Mouse (Mus musculus): ENCODE results near the gene Cacna1g.
A peak's percentile ranks its signal among the peaks of the same experiment; 100 is the strongest.

Gene Cacna1g

GRCm38 (mm10) chr11:94473707-94474543 is at the start of gene Cacna1g:
Cacna1g (minus strand) TSS chr11:94474198.
- peak; percentile 82 to 87 for DNase-seq (ENCODE audit: low spot score in 2 of 2)

DNA sequence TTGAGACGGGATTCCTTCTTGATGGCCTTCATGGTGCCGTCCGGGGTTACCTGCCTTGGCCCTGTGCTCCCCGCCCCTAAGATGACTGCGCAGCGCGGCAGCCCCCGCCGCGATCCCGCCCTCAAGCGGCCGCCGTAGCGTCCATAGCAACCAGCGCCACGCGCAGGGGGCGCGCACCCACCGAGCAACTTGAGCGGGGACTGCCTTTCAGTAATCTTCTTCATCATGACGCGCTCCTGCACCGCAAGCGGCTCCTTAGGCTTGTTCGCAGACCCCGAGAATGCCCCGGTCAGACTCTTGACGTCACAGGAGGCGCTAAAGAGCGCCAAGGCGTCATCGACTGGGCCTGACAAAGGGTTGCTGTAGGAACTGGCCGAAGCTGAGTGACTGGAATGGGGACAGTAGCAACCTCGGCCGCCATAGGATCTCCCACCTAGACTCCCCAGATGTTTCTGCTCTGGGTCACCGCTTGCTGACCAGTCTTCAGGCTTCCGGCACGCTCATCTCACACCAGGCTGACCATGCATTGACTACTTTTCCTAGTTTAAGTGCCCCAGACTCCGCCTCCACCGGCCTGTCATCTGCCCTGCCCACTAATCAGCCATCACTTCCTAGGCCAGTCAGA is 47.3 kb upstream of the Cacna1g start, which contains the start of gene Mycbpap:
Mycbpap (minus strand) TSS at position 524 of the 625 bp plus-strand sequence.
- peak in 1 of 2 experiments; percentile 50 for DNase-seq (ENCODE audit: low spot score in 2 of 2)

DNA sequence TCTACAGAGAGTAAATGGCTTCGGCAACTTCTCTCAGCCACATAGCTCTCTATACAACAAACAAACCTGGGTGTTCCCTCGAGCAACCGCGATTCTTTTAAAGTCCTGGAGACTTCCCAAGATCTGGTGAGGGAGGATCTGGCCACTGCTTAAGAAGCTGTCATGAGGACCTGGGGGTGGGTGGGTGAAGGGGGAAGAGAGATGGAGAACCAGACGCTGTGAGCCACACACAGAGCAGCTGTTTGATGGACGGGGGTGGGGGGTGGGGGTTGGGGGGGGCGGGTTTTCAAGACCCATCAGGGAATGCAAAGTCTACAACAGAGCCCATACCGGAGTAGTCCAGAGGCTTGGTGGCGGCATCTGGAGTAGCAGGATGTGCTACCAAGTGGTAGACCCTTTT is 39.5 kb upstream of the Cacna1g start:
- no peak for DNase-seq (ENCODE audit: low spot score in 2 of 2)

- DNase-seq (ENCODE audit: low spot score in 2 of 2) = no peak
Measured at GRCm38 (mm10) chr11:94508976-94509375, 35.0 kb upstream of the Cacna1g start.

DNA sequence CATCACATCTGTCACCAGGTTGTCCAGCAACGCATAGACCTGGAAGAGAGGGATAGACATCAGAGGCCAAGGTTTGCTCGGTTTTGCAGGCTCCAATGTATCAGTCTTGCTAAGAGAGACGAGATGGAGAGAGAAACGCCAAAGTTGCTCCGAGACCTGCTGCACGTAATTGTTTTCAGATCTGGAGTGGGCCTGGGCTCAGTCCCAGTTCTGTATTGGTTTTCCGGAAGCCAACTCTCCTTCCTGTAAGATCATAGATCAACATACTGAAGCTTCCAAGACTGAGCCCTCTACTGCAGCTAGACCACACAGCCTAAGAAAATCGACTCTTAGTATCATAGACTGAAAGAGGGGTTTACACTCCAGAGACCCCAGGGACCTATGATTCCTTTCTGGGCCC is 27.5 kb upstream of the Cacna1g start:
- no peak for DNase-seq (ENCODE audit: low spot score in 2 of 2)

DNA sequence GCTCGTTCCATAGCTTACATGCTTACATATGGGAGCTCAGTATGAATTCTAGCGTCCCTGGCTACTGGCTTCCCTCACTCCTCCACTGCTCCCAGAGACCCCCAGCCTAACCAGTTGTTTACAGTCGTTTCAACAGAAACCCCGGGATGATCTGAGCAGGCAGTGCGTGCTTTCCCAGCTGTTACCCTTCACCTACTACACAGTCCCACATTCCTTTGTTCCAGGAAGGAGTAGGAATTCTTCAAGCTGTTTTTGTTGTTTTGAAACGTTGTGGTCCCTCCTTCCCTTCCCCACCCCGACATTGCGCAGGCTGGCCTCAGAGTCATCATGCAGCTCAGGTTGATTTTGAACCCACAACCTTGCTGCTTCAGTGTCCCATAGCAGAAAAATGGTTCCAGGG is 26.4 kb upstream of the Cacna1g start:
- DNase-seq (ENCODE audit: low spot score in 2 of 2) = no peak

- no peak for DNase-seq (ENCODE audit: low spot score in 2 of 2)
Measured at GRCm38 (mm10) chr11:94499661-94500152, 25.7 kb upstream of the Cacna1g start, which contains the start of gene Epn3. Epn3 (minus strand) TSS chr11:94499974.

DNA sequence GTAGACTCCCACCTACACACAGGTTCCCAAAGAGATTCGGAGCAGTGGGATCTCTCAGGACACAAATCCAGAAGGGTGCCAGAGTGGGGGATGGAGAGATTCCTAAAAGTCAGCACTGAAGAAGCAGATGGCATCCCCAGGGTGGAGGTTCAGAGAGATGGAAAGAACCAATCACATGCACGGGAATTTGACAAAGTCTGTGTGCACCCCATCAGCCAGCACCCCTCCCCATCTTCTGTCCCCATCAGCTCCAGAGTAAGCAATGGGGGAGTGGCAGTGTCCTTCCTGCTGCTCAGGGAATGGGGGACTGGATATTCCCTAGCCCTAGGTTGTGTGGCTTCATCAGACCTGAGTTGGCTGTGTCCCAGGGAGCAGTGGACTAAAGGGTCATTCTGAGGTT is 25.0 kb upstream of the Cacna1g start:
- DNase-seq (ENCODE audit: low spot score in 2 of 2) = no peak

- no peak for DNase-seq (ENCODE audit: low spot score in 2 of 2)
Measured at GRCm38 (mm10) chr11:94498093-94498996, 24.3 kb upstream of the Cacna1g start.

- DNase-seq (ENCODE audit: low spot score in 2 of 2) = no peak
Measured at GRCm38 (mm10) chr11:94495415-94495814, 21.4 kb upstream of the Cacna1g start.

DNA sequence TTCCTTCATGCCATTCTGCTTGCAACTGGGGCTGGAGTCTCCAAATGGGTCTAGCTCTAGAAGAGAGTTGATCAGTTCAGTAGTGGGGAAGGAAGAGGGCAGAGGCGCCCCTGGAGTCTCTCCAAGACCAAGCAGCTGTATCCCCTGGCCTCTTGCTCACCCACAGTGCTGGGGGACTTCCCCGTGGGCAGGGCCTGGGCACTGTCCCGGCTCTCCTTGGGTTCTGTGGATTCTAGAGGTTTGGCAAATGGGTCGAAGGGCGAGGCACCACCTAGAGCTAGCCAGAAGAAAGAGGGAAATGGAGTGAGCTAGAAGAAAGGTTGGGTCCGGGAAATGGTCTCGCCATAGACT is 17.7 kb upstream of the Cacna1g start:
- DNase-seq (ENCODE audit: low spot score in 2 of 2) = no peak

GRCm38 (mm10) chr11:94491035-94491748 is 17.2 kb upstream of the Cacna1g start:
- peak in 1 of 2 experiments; percentile 60 for DNase-seq (ENCODE audit: low spot score in 2 of 2)

DNA sequence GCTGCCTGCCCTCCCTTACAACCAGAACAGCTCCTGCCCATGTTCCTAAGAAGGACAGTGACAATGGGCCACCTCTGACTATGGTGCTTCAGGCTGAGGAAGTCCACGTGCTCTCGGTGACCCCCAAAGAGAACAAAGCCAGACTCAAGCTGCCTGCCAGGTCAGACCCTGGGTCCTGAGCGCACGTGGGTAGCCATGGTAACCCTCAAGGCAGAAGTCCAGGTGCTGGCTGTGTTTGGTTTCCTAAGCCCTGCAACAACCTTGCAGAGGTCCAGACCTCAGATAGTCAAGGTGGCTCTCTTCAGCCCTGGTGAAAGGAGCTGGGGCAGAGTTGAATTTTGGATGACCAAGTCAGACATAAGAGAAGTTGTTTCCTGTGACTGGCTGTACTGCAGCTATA is 15.7 kb upstream of the Cacna1g start:
- no peak for DNase-seq (ENCODE audit: low spot score in 2 of 2)

DNA sequence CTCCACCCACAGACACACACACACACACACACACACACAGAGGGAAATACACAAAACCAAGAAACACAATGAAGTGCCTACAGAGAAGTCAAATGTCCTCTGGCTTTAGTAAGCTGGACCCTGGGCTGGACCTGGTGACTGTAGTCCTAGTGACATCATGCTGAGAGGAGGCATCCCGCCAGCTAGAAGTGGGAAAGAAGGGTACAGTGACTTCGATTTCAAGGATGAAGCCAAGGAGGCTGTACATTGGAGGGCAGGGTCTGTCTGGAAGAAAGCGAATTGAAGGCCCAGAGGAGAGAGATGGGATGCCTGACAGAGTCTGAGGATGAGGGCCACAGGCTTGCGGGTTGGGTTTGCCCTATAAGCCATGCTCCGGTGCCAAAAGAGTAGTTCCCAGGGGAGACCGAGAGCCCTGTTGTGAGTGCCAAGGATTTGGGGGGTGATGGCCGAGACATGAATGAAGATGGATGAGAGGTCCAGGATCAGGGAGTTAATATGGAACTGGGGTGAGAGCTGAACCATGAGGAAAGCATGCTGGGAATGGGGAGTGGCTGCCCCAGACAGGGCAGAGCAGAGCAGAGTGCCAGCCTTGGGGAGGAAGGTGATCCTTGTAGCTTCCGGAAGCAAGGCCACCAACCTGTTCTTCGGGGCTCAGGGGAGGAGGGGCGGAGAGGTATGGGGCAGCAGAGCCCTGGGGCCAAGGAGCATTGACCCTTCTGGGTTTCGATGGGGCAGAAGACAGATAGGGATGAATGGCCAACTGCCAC is 15.0 kb upstream of the Cacna1g start:
- no peak for DNase-seq (ENCODE audit: low spot score in 2 of 2)

GRCm38 (mm10) chr11:94486001-94486400 is 12.0 kb upstream of the Cacna1g start, which contains the start of gene Spata20:
Spata20 (minus strand) TSS chr11:94486179.
- DNase-seq (ENCODE audit: low spot score in 2 of 2) = peak; percentile 72 to 84

DNA sequence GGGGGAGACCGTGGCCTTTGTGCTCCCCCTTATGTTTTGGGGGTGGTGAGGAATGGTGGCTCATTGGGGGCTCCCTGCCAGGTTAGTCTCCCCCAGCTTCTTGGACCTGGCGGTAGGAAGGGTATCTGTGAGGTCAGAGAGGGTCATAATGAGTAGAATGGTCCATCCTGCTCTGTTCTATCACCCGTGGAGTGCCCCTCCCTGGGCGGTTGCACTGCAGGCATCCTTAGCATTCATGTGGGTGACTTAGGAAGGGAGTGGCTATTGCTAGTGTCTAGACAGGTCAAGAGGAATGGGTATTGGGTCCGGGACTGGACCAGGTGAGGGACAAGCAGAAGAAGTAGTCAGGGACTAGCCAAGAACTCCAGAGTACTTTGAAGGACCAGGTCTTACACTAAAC is 11.2 kb upstream of the Cacna1g start:
- no peak for DNase-seq (ENCODE audit: low spot score in 2 of 2)

GRCm38 (mm10) chr11:94484636-94485035 is 10.6 kb upstream of the Cacna1g start:
- DNase-seq (ENCODE audit: low spot score in 2 of 2) = no peak

DNA sequence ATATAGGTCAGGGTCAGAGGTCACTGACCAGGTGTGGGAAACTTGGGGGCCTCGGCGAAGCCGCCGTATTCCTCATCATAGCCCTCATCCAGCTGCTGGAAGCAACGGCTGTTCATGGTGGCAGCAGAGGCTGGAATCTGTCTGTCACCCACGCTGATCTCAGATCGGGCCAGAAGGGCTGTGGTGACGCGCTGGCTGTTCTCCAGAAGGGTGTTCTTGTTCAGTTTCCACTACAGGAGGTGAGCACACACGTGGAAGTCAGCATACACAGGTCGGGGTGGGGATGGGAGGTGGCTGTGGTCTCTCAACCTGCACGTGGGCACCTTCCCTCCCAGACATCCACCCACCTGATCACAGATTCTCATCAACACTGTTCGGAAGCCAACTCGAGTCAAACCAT is 9.9 kb upstream of the Cacna1g start:
- no peak for DNase-seq (ENCODE audit: low spot score in 2 of 2)

GRCm38 (mm10) chr11:94483436-94483835 is 9.4 kb upstream of the Cacna1g start:
- no peak for DNase-seq (ENCODE audit: low spot score in 2 of 2)

DNA sequence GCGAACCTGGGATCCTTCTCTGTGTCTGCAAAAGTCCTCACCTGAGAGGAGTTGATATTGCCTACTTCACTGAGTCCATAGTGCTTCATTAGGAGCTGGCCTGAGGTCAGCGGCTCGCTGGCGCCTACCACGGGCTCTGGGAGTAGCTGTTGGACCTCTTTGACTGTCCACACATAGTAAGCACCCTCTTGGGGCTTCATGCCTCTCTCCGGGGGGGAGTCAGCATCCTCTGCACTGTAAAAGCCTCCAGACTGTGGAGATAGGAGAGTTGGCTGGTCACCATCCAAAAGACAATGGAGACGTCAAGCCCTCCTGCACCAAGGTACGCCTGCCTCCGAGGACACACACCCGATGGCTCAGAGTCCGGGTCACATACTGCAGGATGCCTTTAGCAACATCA is 8.7 kb upstream of the Cacna1g start:
- DNase-seq (ENCODE audit: low spot score in 2 of 2) = no peak

All from frontal cortex, postnatal 10 days (tissue).